Mouse (Mus musculus) lung, adult 18-20 months (tissue): ENCODE data around the gene Skiv2l.
"Not testable (repeated sequence)": the region's sequence is repeated elsewhere in the genome, so short reads cannot be mapped to it uniquely, and the experiment has no call there.

Experiments used
- DNase-seq, 2 experiments: peaks; one replicate each; pipeline ENCODE4 v3.0.0; 2022; ENCODE audit warnings: mixed read lengths in 2 of 2

Gene Skiv2l

GRCm38 (mm10) chr17:34810811-34811210, 39.2 kb downstream of the Skiv2l start:
- DNase-seq: not testable (repeated sequence)

DNA sequence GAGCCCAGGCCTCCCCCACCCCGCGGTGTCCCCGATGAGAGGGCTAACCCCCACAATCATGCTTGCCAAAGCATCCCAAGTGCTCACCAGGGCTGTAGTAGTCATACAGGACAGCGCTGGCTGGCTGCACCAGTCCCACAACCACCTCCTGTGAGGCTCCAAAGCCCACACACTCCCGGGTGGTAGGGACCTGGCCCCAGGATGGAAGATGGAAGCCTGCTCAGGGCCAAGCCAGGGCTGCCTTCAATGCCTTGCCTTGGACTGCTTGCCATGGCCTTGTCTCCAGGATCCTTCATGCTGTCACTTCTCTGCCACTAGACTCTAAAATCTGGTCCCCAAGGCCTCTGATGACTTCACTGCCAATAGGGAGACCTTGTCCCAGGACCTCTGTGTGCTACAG, 39.6 kb downstream of the Skiv2l start:
- DNase-seq: not testable (repeated sequence)

GRCm38 (mm10) chr17:34808599-34809205, 41.3 kb downstream of the Skiv2l start:
- DNase-seq: no peak

DNA sequence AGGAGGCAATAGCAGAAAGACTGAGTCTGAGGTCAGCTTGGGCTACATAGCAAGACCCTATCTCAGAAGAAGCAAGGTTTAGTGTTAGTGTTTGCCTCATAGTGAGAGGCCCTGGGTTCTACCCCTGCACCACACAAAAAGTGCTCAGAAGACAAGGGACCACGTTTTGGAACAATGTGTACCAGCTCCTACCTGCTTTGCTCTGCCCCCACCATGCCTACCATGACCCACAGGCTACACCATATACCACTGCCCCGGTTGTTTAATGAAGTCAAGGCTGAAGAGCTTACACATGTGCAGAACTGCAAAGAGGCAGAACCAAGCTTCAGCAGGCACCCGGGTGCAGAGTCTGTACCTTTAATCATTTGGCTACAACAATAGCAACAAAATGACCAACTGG, 42.8 kb downstream of the Skiv2l start:
- no peak for DNase-seq

- DNase-seq: no peak
These were observed 45.0 kb downstream of the Skiv2l start for GRCm38 (mm10) chr17:34804871-34805562.

- not testable (repeated sequence) for DNase-seq
These were observed 45.7 kb downstream of the Skiv2l start, which contains the start of gene Cyp21a1 for GRCm38 (mm10) chr17:34804301-34804700. Gene Cyp21a1, minus strand, starts transcription at chr17:34804561.

DNA sequence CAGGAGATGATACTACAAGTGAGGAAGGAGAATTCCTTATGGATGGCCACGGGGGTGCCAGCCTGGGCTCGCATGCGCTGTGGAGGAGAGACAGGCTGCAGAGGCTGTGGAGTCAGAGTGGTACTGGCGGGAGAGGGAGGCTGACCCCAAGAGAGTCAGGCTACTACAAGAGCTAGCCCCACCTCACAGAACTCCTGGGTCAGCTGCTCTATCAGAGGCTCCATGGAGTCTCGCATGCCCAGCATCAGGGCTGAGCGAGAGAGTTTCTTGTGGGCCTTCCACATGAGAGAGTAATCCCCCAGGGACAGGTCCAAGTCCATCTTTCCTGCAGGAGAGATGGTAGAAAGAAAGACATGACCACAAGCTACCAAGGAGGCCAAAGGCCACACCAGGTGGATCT, 46.6 kb downstream of the Skiv2l start:
- not testable (repeated sequence) for DNase-seq

- DNase-seq: not testable (repeated sequence)
These were observed 47.3 kb downstream of the Skiv2l start for GRCm38 (mm10) chr17:34802756-34803155.

DNA sequence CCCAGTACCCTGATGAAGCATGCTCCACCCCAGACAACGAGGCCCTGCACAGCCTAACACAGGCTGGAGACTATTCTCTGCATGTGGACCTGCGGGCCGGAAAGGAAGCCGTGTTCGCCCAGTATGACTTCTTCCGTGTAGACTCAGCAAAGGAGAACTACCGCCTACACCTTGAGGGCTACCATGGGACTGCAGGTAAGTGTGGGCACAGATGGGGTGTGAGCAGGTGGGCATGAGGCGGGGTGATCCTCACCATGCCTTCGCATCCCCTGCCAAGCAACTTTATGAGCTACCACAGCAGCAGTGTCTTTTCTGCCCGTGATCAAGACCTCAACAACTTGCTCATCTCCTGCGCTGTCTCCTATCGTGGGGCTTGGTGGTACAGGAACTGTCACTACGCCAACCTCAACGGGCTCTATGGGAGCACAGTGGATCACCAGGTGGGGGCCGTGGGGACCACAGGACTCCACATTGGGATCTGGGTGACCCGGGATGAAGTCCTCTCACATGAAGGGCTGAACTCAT, 49.2 kb downstream of the Skiv2l start:
- DNase-seq: not testable (repeated sequence)

- no peak for DNase-seq
These were observed 50.5 kb downstream of the Skiv2l start for GRCm38 (mm10) chr17:34799531-34799925.

- DNase-seq: no peak
These were observed 51.0 kb downstream of the Skiv2l start for GRCm38 (mm10) chr17:34798866-34799530.

DNA sequence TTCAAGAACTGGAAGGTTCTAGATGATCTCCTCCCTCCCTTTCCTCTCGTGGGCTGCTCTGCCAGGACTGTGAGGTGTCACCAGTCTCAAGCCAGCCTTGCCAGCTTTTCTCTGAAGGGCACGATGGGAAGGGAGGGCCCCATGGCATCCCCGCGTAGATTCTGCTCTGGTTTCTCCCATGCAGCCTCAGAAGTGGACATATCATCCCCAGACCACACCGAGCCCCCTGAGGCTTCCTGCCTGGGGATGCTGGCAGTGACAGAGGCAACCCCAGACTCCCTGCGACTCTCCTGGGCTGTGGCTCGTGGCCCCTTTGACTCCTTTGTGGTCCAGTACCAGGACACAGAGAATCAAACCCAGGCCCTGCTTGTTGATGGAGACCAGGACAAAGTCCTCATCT, 51.9 kb downstream of the Skiv2l start:
- DNase-seq: not testable (repeated sequence)

GRCm38 (mm10) chr17:34797211-34797995, 52.6 kb downstream of the Skiv2l start:
- not testable (repeated sequence) for DNase-seq

DNA sequence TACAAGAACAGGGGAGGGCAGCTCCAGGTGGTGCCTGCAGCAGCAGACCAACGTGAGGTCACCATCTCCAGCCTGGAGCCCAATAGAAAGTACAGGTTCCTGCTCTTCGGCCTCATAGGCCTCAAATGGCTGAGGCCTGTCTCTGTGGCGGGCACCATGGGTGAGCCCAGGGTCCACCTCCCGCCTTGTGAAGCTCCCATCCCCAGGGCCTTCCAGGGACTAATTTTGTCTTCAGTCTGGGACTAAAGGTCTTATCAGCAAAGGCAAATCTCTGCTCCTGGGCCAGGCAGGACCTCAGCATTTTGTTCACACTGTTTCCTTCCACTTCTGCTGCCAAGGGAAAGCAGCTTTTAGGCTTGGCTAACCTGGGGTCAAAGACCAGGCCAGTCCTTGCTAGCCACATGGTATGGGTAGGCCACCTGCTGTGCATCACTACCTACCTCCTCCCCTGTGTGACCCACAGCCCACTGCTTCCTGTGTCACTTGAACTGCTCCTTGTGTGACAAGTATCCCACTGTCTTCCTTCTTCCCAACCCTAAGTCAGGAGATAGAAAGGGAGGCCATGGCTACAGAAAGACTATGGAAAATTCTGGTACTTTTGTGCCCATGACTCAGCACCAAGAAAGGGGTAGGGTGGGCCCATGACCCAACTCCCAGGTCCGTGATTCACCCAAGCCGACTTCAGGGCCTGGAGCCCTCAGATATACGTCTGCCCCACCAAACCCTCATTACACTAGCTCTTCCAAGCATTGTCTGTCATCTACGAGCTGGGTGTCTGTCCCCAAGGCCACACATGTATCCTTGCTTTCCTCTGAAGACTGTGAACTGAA, 53.5 kb downstream of the Skiv2l start:
- no peak for DNase-seq

DNA sequence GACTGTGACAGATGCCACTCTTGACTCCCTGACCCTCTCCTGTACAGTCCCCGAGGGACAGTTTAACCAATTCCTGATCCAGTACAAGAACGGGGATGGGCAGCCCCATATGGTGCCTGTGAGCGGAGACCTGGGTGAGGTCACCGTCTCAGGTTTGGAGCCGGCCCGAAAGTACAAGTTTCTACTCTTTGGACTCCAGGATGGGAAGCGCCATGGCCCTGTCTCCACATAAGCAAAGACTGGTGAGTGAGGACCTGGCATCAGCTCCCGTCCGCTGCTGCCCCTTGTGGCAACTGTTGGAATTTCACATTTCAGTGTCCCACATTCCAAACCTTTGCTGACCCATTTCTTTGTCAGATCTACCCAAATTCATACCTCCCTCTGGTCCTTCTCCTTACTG, 54.4 kb downstream of the Skiv2l start:
- DNase-seq: peak; percentile 18 to 24

GRCm38 (mm10) chr17:34795016-34795415, 55.0 kb downstream of the Skiv2l start:
- DNase-seq: no peak
